Mouse (Mus musculus): Measurements from ENCODE around the gene Cd4.

Gene Cd4

GRCm38 (mm10) chr6:124883351-124883750 lies 4.7 kb downstream of the Cd4 start:
- DNase-seq (ENCODE audit: low spot score), result no peak

GRCm38 (mm10) chr6:124881821-124882220 lies 6.2 kb downstream of the Cd4 start:
- DNase-seq (ENCODE audit: low spot score), result no peak

DNA sequence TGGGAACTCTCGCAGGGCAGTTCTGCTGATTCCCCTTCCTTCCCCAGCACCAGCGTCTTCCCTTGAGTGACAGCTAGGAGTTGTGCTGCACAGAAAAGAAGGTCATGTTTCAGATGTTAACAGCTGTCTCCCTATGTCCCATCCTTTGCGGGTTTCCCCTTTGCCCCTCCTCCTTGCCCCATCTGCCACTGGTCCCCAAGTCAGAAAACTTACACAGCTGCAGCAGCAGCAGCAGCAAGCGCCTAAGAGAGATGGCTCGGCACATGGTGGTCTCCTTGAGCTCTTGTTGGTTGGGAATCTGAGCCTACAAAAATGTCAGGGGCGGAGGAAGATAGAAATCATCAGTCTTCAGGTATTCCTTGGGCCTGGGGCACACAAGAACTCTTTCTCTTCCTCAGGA lies 8.6 kb downstream of the Cd4 start:
- DNase-seq (ENCODE audit: low spot score), result no peak

DNA sequence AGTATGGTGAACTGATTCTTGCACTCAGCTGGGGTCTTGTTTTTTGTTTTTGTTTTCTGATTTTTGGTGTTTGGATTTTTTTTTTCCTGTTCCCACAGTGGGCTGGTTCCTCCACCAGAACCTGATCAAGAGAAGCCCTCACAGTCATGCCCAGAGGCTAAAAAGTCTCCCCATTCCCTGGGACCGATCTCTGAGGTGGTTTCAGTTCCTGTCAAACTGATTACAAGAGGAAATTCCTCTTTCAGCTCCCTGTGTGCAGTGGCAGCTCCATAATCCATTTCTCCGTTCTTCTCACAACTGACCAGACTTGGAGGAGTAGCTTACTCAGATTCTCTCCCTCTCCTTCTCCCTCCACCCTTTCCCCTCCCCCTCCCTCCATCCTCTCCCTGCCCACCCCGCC lies 13.7 kb downstream of the Cd4 start:
- DNase-seq (ENCODE audit: low spot score), result no peak

GRCm38 (mm10) chr6:124866560-124866959 lies 21.5 kb downstream of the Cd4 start:
- no peak for DNase-seq (ENCODE audit: low spot score)

GRCm38 (mm10) chr6:124865766-124866362 lies 22.2 kb downstream of the Cd4 start:
- no peak for DNase-seq (ENCODE audit: low spot score)

GRCm38 (mm10) chr6:124863658-124864298 lies 24.2 kb downstream of the Cd4 start, which contains the start of gene Gpr162:
Gene Gpr162, minus strand, starts transcription at chr6:124863983.
- DNase-seq (ENCODE audit: low spot score), result no peak

GRCm38 (mm10) chr6:124863125-124863657 lies 24.8 kb downstream of the Cd4 start:
- no peak for DNase-seq (ENCODE audit: low spot score)

GRCm38 (mm10) chr6:124862406-124863124 lies 25.5 kb downstream of the Cd4 start:
- DNase-seq (ENCODE audit: low spot score), result no peak

DNA sequence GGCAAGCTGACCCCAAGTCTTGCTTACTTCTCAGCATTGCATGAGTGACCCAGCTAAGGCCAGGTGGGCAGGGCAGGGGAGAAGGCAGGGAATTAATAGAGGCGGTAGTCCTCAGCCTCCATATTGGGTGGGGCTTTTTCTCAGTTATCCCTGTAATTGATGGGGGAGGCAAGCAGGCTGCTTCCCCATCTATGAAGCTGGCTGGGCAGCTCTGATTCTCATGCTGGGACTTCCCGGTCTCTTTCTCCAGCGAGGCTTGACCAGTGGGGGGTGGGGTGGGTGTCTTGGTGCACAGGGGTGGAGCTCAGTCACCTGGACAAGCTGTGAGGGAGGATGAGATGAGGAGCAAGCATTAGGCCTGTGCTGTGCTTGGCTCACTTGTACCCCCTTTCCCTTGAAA lies 26.2 kb downstream of the Cd4 start:
- DNase-seq (ENCODE audit: low spot score), result no peak

DNA sequence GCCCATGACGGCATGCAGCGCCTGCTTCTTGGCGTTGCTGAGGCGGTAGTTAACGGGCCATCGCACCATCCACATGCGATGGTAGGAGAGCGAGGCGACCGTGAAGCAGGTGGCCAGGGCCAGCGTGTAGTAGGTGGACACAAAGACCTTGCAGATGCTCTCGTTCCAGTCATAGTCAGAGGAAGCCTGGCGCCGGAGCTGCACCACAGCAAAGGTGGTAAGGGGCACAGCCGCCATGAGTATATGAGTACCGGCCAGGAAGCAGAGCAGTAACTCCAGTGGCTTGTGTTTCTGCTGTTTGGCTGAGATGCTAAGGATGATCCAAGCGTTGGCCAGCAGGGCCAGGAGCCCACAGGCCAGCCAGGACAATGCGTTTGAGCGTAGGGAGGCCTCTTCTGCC lies 26.8 kb downstream of the Cd4 start:
- no peak for DNase-seq (ENCODE audit: low spot score)

GRCm38 (mm10) chr6:124860511-124860910 lies 27.5 kb downstream of the Cd4 start:
- DNase-seq (ENCODE audit: low spot score), result no peak

- DNase-seq (ENCODE audit: low spot score), result peak; percentile 75
These were observed 28.3 kb downstream of the Cd4 start for GRCm38 (mm10) chr6:124859725-124860124.

- DNase-seq (ENCODE audit: low spot score), result no peak
These were observed 29.3 kb downstream of the Cd4 start for GRCm38 (mm10) chr6:124858561-124859318.

DNA sequence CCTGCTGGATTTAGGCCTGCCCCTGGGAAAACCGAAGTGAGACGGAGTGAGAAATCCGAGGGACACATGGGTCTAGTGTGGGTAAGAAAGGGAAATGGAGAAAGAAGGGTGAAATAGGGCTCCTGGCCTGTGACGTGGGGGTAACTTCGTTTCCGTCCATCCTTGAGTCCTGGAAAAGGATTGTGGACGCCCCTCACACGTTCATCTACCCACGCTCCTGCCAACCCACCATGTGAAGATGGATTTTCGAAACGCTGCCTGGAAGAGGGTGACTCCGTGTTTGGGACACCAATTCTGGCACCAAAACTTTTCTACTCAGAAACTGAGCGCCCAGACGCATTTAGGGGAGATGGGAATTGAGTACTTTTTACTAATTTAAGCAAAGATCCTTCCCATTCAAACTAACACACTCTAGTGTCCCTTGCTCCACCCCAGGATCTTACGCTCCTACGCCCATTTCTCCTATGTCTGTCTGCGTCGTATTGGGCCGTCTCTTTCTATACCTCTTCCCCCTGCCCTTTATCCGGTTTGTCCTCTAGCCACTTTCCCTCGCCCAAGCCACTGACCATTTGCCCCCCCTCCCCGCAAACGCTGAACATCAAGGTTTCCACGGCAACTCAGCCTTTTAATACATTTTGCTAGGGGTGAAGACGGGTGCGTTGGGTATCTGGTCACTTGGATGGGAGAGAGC lies 30.0 kb downstream of the Cd4 start:
- no peak for DNase-seq (ENCODE audit: low spot score)

DNA sequence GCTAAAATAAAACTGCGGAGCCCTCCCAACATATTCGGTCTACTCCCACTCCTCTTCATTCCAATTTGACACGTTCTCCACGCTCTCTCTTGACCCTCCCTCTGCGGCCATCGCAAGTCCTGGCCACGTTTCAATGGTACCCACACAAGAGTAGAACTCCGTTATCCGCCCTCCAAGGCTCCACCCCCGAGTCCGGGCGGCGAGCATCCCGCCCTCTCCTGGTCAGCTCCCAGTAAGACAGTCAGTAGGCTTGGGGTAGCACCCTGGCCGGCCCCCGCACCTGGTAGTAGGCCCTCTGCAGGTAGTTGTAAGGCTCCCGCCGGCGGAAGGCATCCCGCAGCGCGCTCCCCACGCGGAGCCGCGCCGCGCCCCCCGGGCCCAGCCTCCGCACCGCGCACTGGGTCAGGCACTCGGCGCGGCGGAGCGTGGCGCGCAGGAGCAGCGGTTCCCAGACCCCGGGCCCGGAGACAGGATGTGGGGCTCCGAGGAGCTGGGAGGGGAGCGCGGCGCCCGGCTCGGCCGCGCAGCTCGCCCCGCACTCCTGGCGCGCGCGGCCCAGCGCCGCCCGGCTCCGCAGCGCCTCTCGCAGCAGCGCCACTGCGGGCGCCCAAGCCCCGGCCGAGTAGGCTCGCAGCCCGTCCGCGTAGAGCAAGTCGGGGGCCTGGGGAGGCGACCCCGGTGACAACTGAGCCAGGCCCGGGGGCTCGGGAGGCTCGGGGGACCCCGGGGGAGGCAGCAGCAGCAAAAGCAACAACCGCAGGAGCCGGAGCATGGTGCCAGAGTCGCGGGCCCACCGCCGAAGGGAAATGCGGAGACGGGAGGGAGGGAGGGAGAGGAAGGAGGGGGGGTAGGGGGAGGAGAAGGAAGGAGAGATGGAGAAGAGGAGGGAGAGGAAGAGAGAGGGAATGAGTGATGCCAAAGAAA lies 30.8 kb downstream of the Cd4 start, which contains the start of gene P3h3:
Gene P3h3, minus strand, starts transcription at position 837 of the 924 bp plus-strand sequence.
- DNase-seq (ENCODE audit: low spot score), result peak; percentile 71

DNA sequence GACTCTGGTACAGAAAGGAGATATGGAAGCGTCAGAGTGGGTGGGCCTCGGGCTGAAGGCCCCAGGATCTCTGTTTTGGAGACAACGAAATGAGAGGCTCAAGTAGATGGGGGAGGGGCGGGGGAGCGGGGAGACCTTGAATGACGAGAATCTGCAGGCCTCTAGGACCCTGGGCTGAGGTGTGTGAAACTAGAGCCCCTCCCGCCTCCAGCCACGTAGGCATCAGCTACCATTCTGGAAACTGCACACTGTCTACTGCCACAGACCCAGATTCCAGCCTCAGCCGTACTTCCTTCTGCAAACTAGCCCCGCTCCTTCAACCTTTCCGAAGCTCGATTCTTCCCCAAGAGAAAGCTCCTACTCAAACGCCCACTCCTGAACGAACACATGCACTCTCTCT lies 31.7 kb downstream of the Cd4 start:
- no peak for DNase-seq (ENCODE audit: low spot score)

DNA sequence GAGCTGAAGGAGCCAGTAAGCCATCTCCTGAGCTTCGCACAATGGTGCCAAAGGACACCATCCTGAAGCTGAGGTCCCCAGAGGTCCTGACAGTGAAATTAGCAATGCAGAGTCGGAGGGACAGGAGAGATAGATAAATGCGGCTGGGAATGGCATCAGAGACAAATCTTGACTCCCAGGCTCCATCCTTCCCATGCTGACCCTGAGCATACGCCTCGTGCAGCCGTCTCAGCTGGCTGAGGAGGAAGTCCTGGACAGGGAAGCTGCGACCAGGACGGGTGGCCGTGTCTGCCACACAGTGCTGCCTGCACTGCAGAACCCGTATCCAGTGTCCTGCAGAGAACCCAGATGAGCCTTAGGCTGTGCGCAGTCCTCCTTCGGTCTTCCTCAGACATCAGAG lies 33.4 kb downstream of the Cd4 start:
- DNase-seq (ENCODE audit: low spot score), result no peak

- no peak for DNase-seq (ENCODE audit: low spot score)
These were observed 37.5 kb downstream of the Cd4 start for GRCm38 (mm10) chr6:124850535-124850934.

GRCm38 (mm10) chr6:124847305-124847704 lies 40.7 kb downstream of the Cd4 start:
- peak; percentile 85 for DNase-seq (ENCODE audit: low spot score)
